Comparison of ENCODE assay signal across 9 mouse cellular contexts in genomic region chr11:107393154-107393827, GRCm38 (mm10).
DNase-seq lines count a peak whose midpoint lies in the region; ATAC-seq and TF ChIP-seq lines count a peak whose summit lies in the region.
"Had no signal": no experiment of that assay in that cellular context is flagged by ENCODE, and none has a peak within 500 bp of the region (broad histone marks: within the 10 kb centered on the region; RNA-seq: fewer than 3 reads in every experiment).

No protein-coding gene starts in this region.

- H3K4me1 ChIP-seq in MEL (ENCODE audit: control insufficient read depth in 1 of 2, insufficient read depth in 2 of 2, low read length in 2 of 2), result peaks cover 8 to 36% of the 10 kb centered on the region in 2 experiments
- H3K4me1 ChIP-seq in forebrain, embryonic 14.5 days (ENCODE audit: control insufficient read depth, insufficient read depth, low read length), result peaks cover 39% of the 10 kb centered on the region

- H3K79me2 ChIP-seq in MEL (ENCODE audit: control insufficient read depth, insufficient read depth, low read length, poor library complexity), result peaks cover 9% of the 10 kb centered on the region; the same call in 1 of the 2 replicates

- no peaks in the 10 kb centered on the region for H3K27me3 ChIP-seq in MEL (ENCODE audit: control insufficient read depth in 1 of 2, insufficient read depth in 2 of 2, low read length in 2 of 2)
- H3K27me3 ChIP-seq in splenic B cell, adult 2 months (ENCODE audit: control insufficient read depth, insufficient read depth, low read length, poor library complexity, severe bottlenecking), result no peaks in the 10 kb centered on the region
- H3K27me3 ChIP-seq in forebrain, embryonic 14.5 days (replicated peaks; ENCODE audit: control insufficient read depth, insufficient read depth, low read length), result no peaks in the 10 kb centered on the region
- H3K27me3 ChIP-seq: midbrain, embryonic 13.5 days had no signal

- TF ChIP-seq RAD21 in MEL (IDR thresholded peaks at IDR 0.05; ENCODE audit: low read depth, low read length), result no peak

- 90% methylated on average over 7 of the region's 7 CpGs for WGBS in forebrain, embryonic 14.5 days

- H3K4me3 ChIP-seq in MEL (ENCODE audit: control insufficient read depth in 1 of 2, insufficient read depth in 1 of 2, low read depth in 2 of 2, low read length in 2 of 2), result no peak overlapping the region
- no peak overlapping the region for H3K4me3 ChIP-seq in forebrain, embryonic 14.5 days (ENCODE audit: low read depth, low read length)
- H3K4me3 ChIP-seq: midbrain, embryonic 13.5 days had no signal

- peak; percentile 51 for DNase-seq in kidney, postnatal 14 days
- DNase-seq in kidney, adult 18-20 months, result no peak
- DNase-seq in MEL (ENCODE audit: low read depth, low spot score), result no peak
- DNase-seq in splenic B cell, adult 2 months (ENCODE audit: low read depth, low spot score), result peak; percentile 74
- no peak for DNase-seq in right cerebral cortex, postnatal 4 days
- no peak for DNase-seq in forebrain, embryonic 14.5 days (ENCODE audit: low spot score)

- peak in 2 of 3 experiments; percentile 7 to 25; a peak in 1 of 6 replicates for TF ChIP-seq CTCF in MEL (IDR thresholded peaks at IDR 0.05 in 2 of 3, conservative IDR thresholded peaks at IDR 0.05 in 1 of 3; ENCODE audit: control insufficient read depth in 1 of 3, insufficient read depth in 1 of 3, low read depth in 2 of 3, low read length in 3 of 3, poor library complexity in 1 of 3, severe bottlenecking in 1 of 3)

- no peaks in the 10 kb centered on the region for H3K9me3 ChIP-seq in MEL (replicated peaks; ENCODE audit: insufficient read depth, low read length)
- H3K9me3 ChIP-seq in forebrain, embryonic 14.5 days (replicated peaks; ENCODE audit: control insufficient read depth, low read length), result no peaks in the 10 kb centered on the region
- H3K9me3 ChIP-seq: midbrain, embryonic 13.5 days had no signal

- H3K36me3 ChIP-seq in MEL (ENCODE audit: control insufficient read depth in 1 of 2, insufficient read depth in 2 of 2, low read length in 2 of 2), result peaks cover 0 to 26% of the 10 kb centered on the region in 2 experiments; a peak in 2 of 4 replicates
- no peaks in the 10 kb centered on the region for H3K36me3 ChIP-seq in splenic B cell, adult 2 months (ENCODE audit: control insufficient read depth, insufficient read depth, low read length, poor library complexity, severe bottlenecking)
- H3K36me3 ChIP-seq in forebrain, embryonic 14.5 days (ENCODE audit: control insufficient read depth, insufficient read depth, low read length), result no peaks in the 10 kb centered on the region
- H3K36me3 ChIP-seq: midbrain, embryonic 13.5 days had no signal

- no peak overlapping the region for H3K27ac ChIP-seq in MEL (ENCODE audit: control insufficient read depth, low read depth, low read length)
- H3K27ac ChIP-seq in forebrain, embryonic 14.5 days (ENCODE audit: low read depth, low read length), result no peak overlapping the region
- H3K27ac ChIP-seq: midbrain, embryonic 13.5 days had no signal

- peak; percentile 69 for ATAC-seq in granulocyte monocyte progenitor cell, adult 5-6 weeks (replicated peaks; ENCODE audit: poor library complexity, severe bottlenecking)
- ATAC-seq in erythroblast, adult 5-6 weeks (replicated peaks; ENCODE audit: low FRiP score, poor library complexity, severe bottlenecking), result no peak
- ATAC-seq in forebrain, embryonic 14.5 days, result no peak
- ATAC-seq: midbrain, embryonic 13.5 days had no signal

- TF ChIP-seq POLR2A in MEL (IDR thresholded peaks at IDR 0.05; ENCODE audit: control insufficient read depth in 1 of 2, insufficient read depth in 1 of 2, low read depth in 1 of 2, low read length in 2 of 2, poor library complexity in 1 of 2), result no peak

- TF ChIP-seq EP300 in MEL (IDR thresholded peaks at IDR 0.05; ENCODE audit: low read depth in 1 of 2, low read length in 2 of 2), result peak; percentile 42 to 60; a peak in 3 of 4 replicates

- H3K9ac ChIP-seq in MEL (ENCODE audit: control insufficient read depth, low read depth, low read length, poor library complexity, severe bottlenecking), result no peak overlapping the region
- H3K9ac ChIP-seq in forebrain, embryonic 14.5 days (ENCODE audit: low read length), result no peak overlapping the region
- H3K9ac ChIP-seq: midbrain, embryonic 13.5 days had no signal

- H3K4me2 ChIP-seq in forebrain, embryonic 14.5 days (ENCODE audit: low read length), result no peak overlapping the region
- H3K4me2 ChIP-seq: midbrain, embryonic 13.5 days had no signal

TF ChIP-seq in MEL, 35 proteins besides CTCF, POLR2A, EP300 and RAD21:
- no peak for TF ChIP-seq CHD1 (IDR thresholded peaks at IDR 0.05; ENCODE audit: low read depth, low read length)
- TF ChIP-seq ZC3H11A (IDR thresholded peaks at IDR 0.05; ENCODE audit: low read depth, low read length), result no peak
- no peak for TF ChIP-seq MXI1 (IDR thresholded peaks at IDR 0.05; ENCODE audit: low read depth, low read length)
- TF ChIP-seq GABPA (IDR thresholded peaks at IDR 0.05; ENCODE audit: low read depth, low read length), result no peak
- no peak for TF ChIP-seq HCFC1 (IDR thresholded peaks at IDR 0.05; ENCODE audit: low read depth, low read length)
- no peak for TF ChIP-seq MEF2A (IDR thresholded peaks at IDR 0.05; ENCODE audit: extremely low read depth, insufficient replicate concordance, low read depth, low read length, poor library complexity, severe bottlenecking)
- TF ChIP-seq RCOR1 (IDR thresholded peaks at IDR 0.05; ENCODE audit: low read depth, low read length), result peak; percentile 96
- TF ChIP-seq USF1 (IDR thresholded peaks at IDR 0.05; ENCODE audit: low read depth, low read length), result no peak
- TF ChIP-seq CHD2 (IDR thresholded peaks at IDR 0.05; ENCODE audit: low read length), result no peak
- TF ChIP-seq ZMIZ1 (IDR thresholded peaks at IDR 0.05; ENCODE audit: low read depth, low read length), result no peak
- 0 out of 2 replicates have a peak, but pooled peaks have one; percentile 23 for TF ChIP-seq ETS1 (IDR thresholded peaks at IDR 0.05; ENCODE audit: low read depth, low read length)
- no peak for TF ChIP-seq MAZ (IDR thresholded peaks at IDR 0.05; ENCODE audit: low read depth, low read length)
- TF ChIP-seq POLR2AphosphoS2 (IDR thresholded peaks at IDR 0.05; ENCODE audit: low read length), result no peak
- no peak for TF ChIP-seq SIN3A (IDR thresholded peaks at IDR 0.05; ENCODE audit: low read length)
- peak; percentile 33 for TF ChIP-seq SMC3 (IDR thresholded peaks at IDR 0.05; ENCODE audit: low read depth, low read length)
- TF ChIP-seq TBP (IDR thresholded peaks at IDR 0.05; ENCODE audit: low read depth, low read length), result no peak
- TF ChIP-seq UBTF (IDR thresholded peaks at IDR 0.05; ENCODE audit: borderline replicate concordance, insufficient read depth, low read depth, low read length), result no peak
- no peak for TF ChIP-seq JUND (IDR thresholded peaks at IDR 0.05; ENCODE audit: low read depth, low read length)
- no peak for TF ChIP-seq BHLHE40 (IDR thresholded peaks at IDR 0.05; ENCODE audit: borderline replicate concordance, low read depth, low read length)
- TF ChIP-seq ELF1 (IDR thresholded peaks at IDR 0.05; ENCODE audit: low read depth, low read length), result no peak
- peak; percentile 61 for TF ChIP-seq GATA1 (IDR thresholded peaks at IDR 0.05; ENCODE audit: low read depth, low read length)
- no peak for TF ChIP-seq MYB (IDR thresholded peaks at IDR 0.05; ENCODE audit: low read depth, low read length)
- no peak for TF ChIP-seq MAX (IDR thresholded peaks at IDR 0.05; ENCODE audit: low read length)
- no peak for TF ChIP-seq POLR2AphosphoS5 (IDR thresholded peaks at IDR 0.05; ENCODE audit: borderline replicate concordance, low read depth, low read length)
- no peak for TF ChIP-seq TAL1 (IDR thresholded peaks at IDR 0.05; ENCODE audit: low read length)
- peak; percentile 51; the same call in 1 of the 2 replicates for TF ChIP-seq TCF12 (IDR thresholded peaks at IDR 0.05; ENCODE audit: low read depth, low read length)
- TF ChIP-seq MYC (IDR thresholded peaks at IDR 0.05; ENCODE audit: low read depth, low read length), result no peak
- no peak for TF ChIP-seq NELFE (IDR thresholded peaks at IDR 0.05; ENCODE audit: low read depth, low read length)
- TF ChIP-seq MAFK (IDR thresholded peaks at IDR 0.05; ENCODE audit: borderline replicate concordance, low read depth, low read length), result no peak
- TF ChIP-seq USF2 (IDR thresholded peaks at IDR 0.05; ENCODE audit: borderline replicate concordance in 1 of 2, insufficient read depth in 1 of 2, low read depth in 1 of 2, low read length in 2 of 2), result no peak
- TF ChIP-seq E2F4 (IDR thresholded peaks at IDR 0.05; ENCODE audit: borderline replicate concordance, low read depth, low read length), result no peak
- no peak for TF ChIP-seq KAT2A (conservative IDR thresholded peaks at IDR 0.05; ENCODE audit: low read depth, low read length)
- no peak for TF ChIP-seq ZNF384 (IDR thresholded peaks at IDR 0.05; ENCODE audit: low read depth, low read length)
- no peak for TF ChIP-seq NRF1 (IDR thresholded peaks at IDR 0.05; ENCODE audit: insufficient read depth, low read depth, low read length, poor library complexity, severe bottlenecking)
- TF ChIP-seq ZKSCAN1 (IDR thresholded peaks at IDR 0.05; ENCODE audit: low read depth, low read length), result no peak

Comparison
In these comparisons a context has a peak if more than half of its experiments do, and no peak if none do; other contexts are left out.
1. DNase-seq: peak in kidney, postnatal 14 days (single experiment) and splenic B cell, adult 2 months (single experiment); none in kidney, adult 18-20 months (single experiment), MEL (single experiment), right cerebral cortex, postnatal 4 days (single experiment) and forebrain, embryonic 14.5 days (single experiment).